Mouse (Mus musculus): Measurements from ENCODE around the gene Nox1.
A peak's percentile ranks its signal among the peaks of the same experiment; 100 is the strongest.

The Nox1 gene

GRCm38 (mm10) chrX:134116417-134116816 is 105.3 kb downstream of the Nox1 start:
- no peak for DNase-seq

GRCm38 (mm10) chrX:134111767-134112166 is 110.0 kb downstream of the Nox1 start:
- no peak for DNase-seq

- no peak for DNase-seq
Observed at GRCm38 (mm10) chrX:134102641-134103040, 119.1 kb downstream of the Nox1 start.

- peak; percentile 0 for DNase-seq
Observed at GRCm38 (mm10) chrX:134085453-134085852, 136.3 kb downstream of the Nox1 start.

- peak; percentile 17 for DNase-seq
Observed at GRCm38 (mm10) chrX:134059764-134060163, 162.0 kb downstream of the Nox1 start.

- peak; percentile 94 for DNase-seq
Observed at GRCm38 (mm10) chrX:134058987-134059712, 162.6 kb downstream of the Nox1 start, which contains the start of gene Cstf2. TSS of gene Cstf2 (plus strand) at chrX:134059187.

- peak; percentile 0 for DNase-seq
Observed at GRCm38 (mm10) chrX:134058040-134058875, 163.5 kb downstream of the Nox1 start.

GRCm38 (mm10) chrX:134056897-134057296 is 164.9 kb downstream of the Nox1 start:
- DNase-seq, result no peak

- DNase-seq, result no peak
Observed at GRCm38 (mm10) chrX:134048994-134049393, 172.8 kb downstream of the Nox1 start.
